Mouse (Mus musculus): ENCODE data around the gene Bicral.
"Not testable (repeated sequence)": the region's sequence is repeated elsewhere in the genome, so short reads cannot be mapped to it uniquely, and the experiment has no call there.

The Bicral gene

GRCm38 (mm10) chr17:46764916-46765315, 93.4 kb downstream of the Bicral start:
- intact Hi-C loops (cut with DNase I) = not testable (repeated sequence)

- intact Hi-C loops (cut with DNase I) = no loop called here
These were observed 94.7 kb downstream of the Bicral start, which contains the start of gene Ptcra for GRCm38 (mm10) chr17:46763544-46763943. Gene Ptcra (minus strand): TSS chr17:46763712.

GRCm38 (mm10) chr17:46758753-46759152, 99.5 kb downstream of the Bicral start:
- intact Hi-C loops (cut with DNase I) = no loop called here

GRCm38 (mm10) chr17:46751794-46752556, 106.3 kb downstream of the Bicral start, which contains the start of gene Cnpy3:
Gene Cnpy3 (minus strand): TSS chr17:46752214.
- intact Hi-C loops (cut with DNase I) = no loop called here

- intact Hi-C loops (cut with DNase I) = no loop called here
These were observed 107.1 kb downstream of the Bicral start for GRCm38 (mm10) chr17:46751056-46751793.

GRCm38 (mm10) chr17:46750580-46750979, 107.7 kb downstream of the Bicral start:
- intact Hi-C loops (cut with DNase I) = no loop called here

- intact Hi-C loops (cut with DNase I) = no loop called here
These were observed 109.0 kb downstream of the Bicral start for GRCm38 (mm10) chr17:46749282-46749681.

Data from adrenal gland (tissue).